Mouse (Mus musculus) spleen, postnatal 10 days (tissue): ENCODE results near the gene Gprc5c.

Source experiments
- DNase-seq, 2 experiments: peaks; one replicate each; pipeline ENCODE4 v3.0.0; 2021 to 2022; ENCODE audit warnings: low spot score in 2 of 2

Gene Gprc5c

GRCm38 (mm10) chr11:114850452-114851268, at the start of gene Gprc5c:
TSS of gene Gprc5c (plus strand) at chr11:114851152.
- DNase-seq: no peak

GRCm38 (mm10) chr11:114801906-114802305, 49.0 kb upstream of the Gprc5c start:
- no peak for DNase-seq

- no peak for DNase-seq
Observed at GRCm38 (mm10) chr11:114802540-114803267, 48.2 kb upstream of the Gprc5c start.

- DNase-seq: no peak
Observed at GRCm38 (mm10) chr11:114803990-114804389, 47.0 kb upstream of the Gprc5c start.

GRCm38 (mm10) chr11:114807025-114807424, 43.9 kb upstream of the Gprc5c start:
- DNase-seq: no peak

GRCm38 (mm10) chr11:114807686-114808427, 43.1 kb upstream of the Gprc5c start:
- no peak for DNase-seq

GRCm38 (mm10) chr11:114809371-114809770, 41.6 kb upstream of the Gprc5c start:
- DNase-seq: no peak

- DNase-seq: no peak
Observed at GRCm38 (mm10) chr11:114810344-114810743, 40.6 kb upstream of the Gprc5c start.

GRCm38 (mm10) chr11:114812731-114813240, 38.2 kb upstream of the Gprc5c start:
- peak; percentile 75 to 92 for DNase-seq

GRCm38 (mm10) chr11:114814873-114815592, 35.9 kb upstream of the Gprc5c start:
- no peak for DNase-seq

GRCm38 (mm10) chr11:114816934-114817333, 34.0 kb upstream of the Gprc5c start:
- no peak for DNase-seq

GRCm38 (mm10) chr11:114818185-114818584, 32.8 kb upstream of the Gprc5c start:
- DNase-seq: no peak

GRCm38 (mm10) chr11:114819110-114819509, 31.8 kb upstream of the Gprc5c start:
- no peak for DNase-seq

- DNase-seq: no peak
Observed at GRCm38 (mm10) chr11:114820444-114820843, 30.5 kb upstream of the Gprc5c start.

- DNase-seq: no peak
Observed at GRCm38 (mm10) chr11:114821325-114821724, 29.6 kb upstream of the Gprc5c start.

GRCm38 (mm10) chr11:114822727-114823126, 28.2 kb upstream of the Gprc5c start:
- no peak for DNase-seq

GRCm38 (mm10) chr11:114823199-114823725, 27.7 kb upstream of the Gprc5c start:
- no peak for DNase-seq

GRCm38 (mm10) chr11:114826686-114827085, 24.3 kb upstream of the Gprc5c start:
- no peak for DNase-seq

- peak in 1 of 2 experiments; percentile 24 for DNase-seq
Observed at GRCm38 (mm10) chr11:114829499-114830432, 21.2 kb upstream of the Gprc5c start.

- no peak for DNase-seq
Observed at GRCm38 (mm10) chr11:114830433-114830773, 20.5 kb upstream of the Gprc5c start.
